17 mouse cellular contexts compared by ENCODE assay signal in the genomic region with DNA sequence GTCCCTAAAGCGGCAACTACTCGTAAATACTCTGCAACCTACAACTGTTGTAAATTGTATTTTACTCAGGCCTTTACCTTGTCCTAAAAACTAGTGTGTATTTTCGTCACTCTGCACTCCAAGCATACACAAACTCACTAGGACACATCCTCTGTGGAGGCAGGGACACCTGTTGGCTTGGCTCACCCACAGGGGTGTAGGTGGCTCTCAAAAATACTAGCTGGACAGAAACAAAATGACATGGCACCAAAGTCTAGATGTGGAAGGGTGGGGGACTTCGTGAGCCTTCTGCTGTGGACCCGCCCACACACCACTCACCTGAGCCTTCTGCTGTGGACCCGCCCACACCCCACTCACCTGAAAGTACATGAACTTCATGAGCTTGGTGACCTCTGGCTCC. TPM values are rescaled to one million over a fixed set of nuclear protein-coding genes. Genes with fewer than 3 reads are reported as not detected.
"Had no signal": no experiment of that assay in that cellular context is flagged by ENCODE, and none has a peak within 500 bp of the region (broad histone marks: within the 10 kb centered on the region; RNA-seq: fewer than 3 reads in every experiment).

No protein-coding gene starts in this region.

- H3K27ac ChIP-seq: liver, embryonic 15.5 days; lung, embryonic 15.5 days; midbrain, embryonic 13.5 days; midbrain, embryonic 15.5 days; neural tube, embryonic 12.5 days; stomach, embryonic 15.5 days; stomach, postnatal 0 days had no signal

- DNase-seq: liver, postnatal 0 days; lung, adult 2 months; lung, postnatal 14 days; lung, postnatal 36 days; right cerebral cortex, postnatal 14 days; thymus, adult 2 months; thymus, postnatal 25 days; thymus, postnatal 4 days had no signal

- H3K4me3 ChIP-seq: liver, embryonic 15.5 days; lung, embryonic 15.5 days; midbrain, embryonic 13.5 days; midbrain, embryonic 15.5 days; neural tube, embryonic 12.5 days; stomach, embryonic 15.5 days had no signal

RNA-seq across cellular contexts. Expression of a gene that starts 48.5 kb away (rescaled TPM):
- total RNA-seq: megakaryocyte progenitor cell, adult 5-6 weeks; monocyte, adult 5-6 weeks had no signal
